Mouse (Mus musculus) spleen, adult 12 weeks (tissue): ENCODE data around the gene Trip12.

Source experiments
- DNase-seq: peaks from one replicate; pipeline ENCODE4 v3.0.0; 2022; ENCODE audit warnings: low spot score

Trip12 gene

GRCm38 (mm10) chr1:84859597-84859996 is 19.3 kb upstream of the Trip12 start:
- no peak for DNase-seq

GRCm38 (mm10) chr1:84855756-84856155 is 15.4 kb upstream of the Trip12 start:
- DNase-seq = no peak

GRCm38 (mm10) chr1:84854966-84855365 is 14.7 kb upstream of the Trip12 start:
- no peak for DNase-seq

- no peak for DNase-seq
These were observed 13.4 kb upstream of the Trip12 start for GRCm38 (mm10) chr1:84853721-84854120.

GRCm38 (mm10) chr1:84851512-84852235 is 11.4 kb upstream of the Trip12 start:
- DNase-seq = no peak

GRCm38 (mm10) chr1:84850471-84850870 is 10.2 kb upstream of the Trip12 start:
- DNase-seq = no peak

- no peak for DNase-seq
These were observed 9.5 kb upstream of the Trip12 start for GRCm38 (mm10) chr1:84849804-84850203.

- DNase-seq = no peak
These were observed 8.6 kb upstream of the Trip12 start for GRCm38 (mm10) chr1:84848801-84849455.

- DNase-seq = no peak
These were observed 8.0 kb upstream of the Trip12 start for GRCm38 (mm10) chr1:84848335-84848734.

- no peak for DNase-seq
These were observed 7.4 kb upstream of the Trip12 start for GRCm38 (mm10) chr1:84847698-84848097.

GRCm38 (mm10) chr1:84843366-84843765 is 3.0 kb upstream of the Trip12 start:
- no peak for DNase-seq

GRCm38 (mm10) chr1:84841061-84841460 is 745 bp upstream of the Trip12 start:
- no peak for DNase-seq

- peak; percentile 87 for DNase-seq
These were observed 853 bp downstream of the Trip12 start, which contains the start of gene Fbxo36 for GRCm38 (mm10) chr1:84839309-84840017. Gene Fbxo36 (plus strand): TSS chr1:84839841.

GRCm38 (mm10) chr1:84838621-84839151 is 1.6 kb downstream of the Trip12 start:
- DNase-seq = peak; percentile 42

GRCm38 (mm10) chr1:84838156-84838555 is 2.2 kb downstream of the Trip12 start:
- no peak for DNase-seq

GRCm38 (mm10) chr1:84837523-84838145 is 2.7 kb downstream of the Trip12 start:
- DNase-seq = no peak

- DNase-seq = no peak
These were observed 15.2 kb downstream of the Trip12 start for GRCm38 (mm10) chr1:84825091-84825490.

GRCm38 (mm10) chr1:84817596-84817995 is 22.7 kb downstream of the Trip12 start:
- DNase-seq = no peak

GRCm38 (mm10) chr1:84803788-84804187 is 36.5 kb downstream of the Trip12 start:
- no peak for DNase-seq

GRCm38 (mm10) chr1:84799166-84799565 is 41.1 kb downstream of the Trip12 start:
- DNase-seq = no peak

- DNase-seq = no peak
These were observed 45.0 kb downstream of the Trip12 start for GRCm38 (mm10) chr1:84795335-84795734.

GRCm38 (mm10) chr1:84791393-84791792 is 48.9 kb downstream of the Trip12 start:
- DNase-seq = no peak
